Mouse (Mus musculus): ENCODE measurements around the gene Dap. TPM values are rescaled to one million over a fixed set of nuclear protein-coding genes. Genes with fewer than 3 reads are reported as not detected.
A peak's percentile ranks its signal among the peaks of the same experiment; 100 is the strongest.

Gene Dap
- polyA plus RNA-seq, 1 experiment from 2014 or later = 46.6 TPM

- Histone ChIP-seq H3K9me3 (peaks cover 7% of the 10 kb centered on the region; the same call in 1 of the 2 replicates), H3K4me3 (no peak overlapping the region), H3K27ac (replicated peaks) (no peak overlapping the region), H3K27me3 (replicated peaks; ENCODE audit: low read depth, poor library complexity, severe bottlenecking) (no peaks in the 10 kb centered on the region), H3K4me1 (peaks cover 27% of the 10 kb centered on the region), H3K36me3 (replicated peaks) (peaks cover 27% of the 10 kb centered on the region)
- no peak for DNase-seq (ENCODE audit: low spot score)
- 86% methylated on average over 10 of the region's 10 CpGs for WGBS
Observed at GRCm38 (mm10) chr15:31243260-31243659, 19.1 kb downstream of the Dap start.

- no peaks in the 10 kb centered on the region for H3K27me3 ChIP-seq (replicated peaks; ENCODE audit: low read depth, poor library complexity, severe bottlenecking)
- 94% methylated on average over 17 of the region's 17 CpGs for WGBS
- no peak overlapping the region for H3K4me3 ChIP-seq
- no peak overlapping the region for H3K27ac ChIP-seq (replicated peaks)
- DNase-seq (ENCODE audit: low spot score) = no peak
- peaks cover 27% of the 10 kb centered on the region for H3K36me3 ChIP-seq (replicated peaks)
- peaks cover 7% of the 10 kb centered on the region; the same call in 1 of the 2 replicates for H3K9me3 ChIP-seq
- peaks cover 31% of the 10 kb centered on the region for H3K4me1 ChIP-seq
Observed at GRCm38 (mm10) chr15:31244696-31245445, 20.8 kb downstream of the Dap start.

GRCm38 (mm10) chr15:31245934-31246333, 21.8 kb downstream of the Dap start:
- Histone ChIP-seq H3K4me3 (no peak overlapping the region), H3K4me1 (peaks cover 39% of the 10 kb centered on the region), H3K27me3 (replicated peaks; ENCODE audit: low read depth, poor library complexity, severe bottlenecking) (no peaks in the 10 kb centered on the region), H3K9me3 (peaks cover 7% of the 10 kb centered on the region; the same call in 1 of the 2 replicates), H3K27ac (replicated peaks) (no peak overlapping the region), H3K36me3 (replicated peaks) (peaks cover 18% of the 10 kb centered on the region)
- WGBS = 76% methylated on average over 9 of the region's 9 CpGs
- no peak for DNase-seq (ENCODE audit: low spot score)

- 75% methylated on average over 9 of the region's 9 CpGs for WGBS
- Histone ChIP-seq H3K36me3 (replicated peaks) (peaks cover 7% of the 10 kb centered on the region), H3K9me3 (peaks cover 1% of the 10 kb centered on the region; the same call in 1 of the 2 replicates), H3K4me3 (no peak overlapping the region), H3K27ac (replicated peaks) (0 out of 2 replicates have a peak overlapping the region, but pooled peaks have one; percentile 30), H3K4me1 (peaks cover 40% of the 10 kb centered on the region), H3K27me3 (replicated peaks; ENCODE audit: low read depth, poor library complexity, severe bottlenecking) (no peaks in the 10 kb centered on the region)
- DNase-seq (ENCODE audit: low spot score) = no peak
Observed at GRCm38 (mm10) chr15:31247035-31247434, 22.9 kb downstream of the Dap start.

- Histone ChIP-seq H3K36me3 (replicated peaks) (no peaks in the 10 kb centered on the region), H3K4me3 (no peak overlapping the region), H3K9me3 (no peaks in the 10 kb centered on the region), H3K4me1 (peaks cover 45% of the 10 kb centered on the region), H3K27me3 (replicated peaks; ENCODE audit: low read depth, poor library complexity, severe bottlenecking) (no peaks in the 10 kb centered on the region), H3K27ac (replicated peaks) (peak overlapping the region; percentile 66)
- WGBS = 46% methylated on average over 7 of the region's 7 CpGs
- DNase-seq (ENCODE audit: low spot score) = peak; percentile 57
Observed at GRCm38 (mm10) chr15:31248882-31249281, 24.8 kb downstream of the Dap start.

- no peak for DNase-seq (ENCODE audit: low spot score)
- no peaks in the 10 kb centered on the region for H3K27me3 ChIP-seq (replicated peaks; ENCODE audit: low read depth, poor library complexity, severe bottlenecking)
- H3K36me3 ChIP-seq (replicated peaks) = no peaks in the 10 kb centered on the region
- H3K27ac ChIP-seq (replicated peaks) = no peak overlapping the region; the same call in 1 of the 2 replicates
- H3K9me3 ChIP-seq = no peaks in the 10 kb centered on the region
- no peak overlapping the region for H3K4me3 ChIP-seq
- WGBS = 82% methylated on average over 2 of the region's 2 CpGs
- H3K4me1 ChIP-seq = peaks cover 47% of the 10 kb centered on the region
Observed at GRCm38 (mm10) chr15:31250027-31250426, 25.9 kb downstream of the Dap start.

- no peak for DNase-seq (ENCODE audit: low spot score)
- WGBS = 62% methylated on average over 3 of the region's 3 CpGs
- no peaks in the 10 kb centered on the region for H3K9me3 ChIP-seq
- no peak overlapping the region for H3K4me3 ChIP-seq
- H3K27me3 ChIP-seq (replicated peaks; ENCODE audit: low read depth, poor library complexity, severe bottlenecking) = no peaks in the 10 kb centered on the region
- H3K4me1 ChIP-seq = peaks cover 47% of the 10 kb centered on the region
- H3K27ac ChIP-seq (replicated peaks) = no peak overlapping the region; the same call in 1 of the 2 replicates
- no peaks in the 10 kb centered on the region for H3K36me3 ChIP-seq (replicated peaks)
Observed at GRCm38 (mm10) chr15:31250676-31251075, 26.6 kb downstream of the Dap start.

- 78% methylated on average over 6 of the region's 6 CpGs for WGBS
- Histone ChIP-seq H3K27ac (replicated peaks) (0 out of 2 replicates have a peak overlapping the region, but pooled peaks have one; percentile 4), H3K4me3 (no peak overlapping the region), H3K9me3 (no peaks in the 10 kb centered on the region), H3K27me3 (replicated peaks; ENCODE audit: low read depth, poor library complexity, severe bottlenecking) (no peaks in the 10 kb centered on the region), H3K4me1 (peaks cover 47% of the 10 kb centered on the region), H3K36me3 (replicated peaks) (no peaks in the 10 kb centered on the region)
- no peak for DNase-seq (ENCODE audit: low spot score)
Observed at GRCm38 (mm10) chr15:31251189-31251588, 27.1 kb downstream of the Dap start.

- H3K36me3 ChIP-seq (replicated peaks) = no peaks in the 10 kb centered on the region
- H3K4me3 ChIP-seq = no peak overlapping the region
- H3K27ac ChIP-seq (replicated peaks) = no peak overlapping the region
- H3K4me1 ChIP-seq = peaks cover 42% of the 10 kb centered on the region
- WGBS = 85% methylated on average over 16 of the region's 16 CpGs
- no peak for DNase-seq (ENCODE audit: low spot score)
- no peaks in the 10 kb centered on the region for H3K27me3 ChIP-seq (replicated peaks; ENCODE audit: low read depth, poor library complexity, severe bottlenecking)
- no peaks in the 10 kb centered on the region for H3K9me3 ChIP-seq
Observed at GRCm38 (mm10) chr15:31252590-31253311, 28.6 kb downstream of the Dap start.

GRCm38 (mm10) chr15:31253380-31253779, 29.3 kb downstream of the Dap start:
- no peak overlapping the region for H3K27ac ChIP-seq (replicated peaks)

GRCm38 (mm10) chr15:31253963-31254362, 29.8 kb downstream of the Dap start:
- H3K27me3 ChIP-seq (replicated peaks; ENCODE audit: low read depth, poor library complexity, severe bottlenecking) = no peaks in the 10 kb centered on the region
- 89% methylated on average over 4 of the region's 4 CpGs for WGBS
- no peak overlapping the region for H3K4me3 ChIP-seq
- H3K36me3 ChIP-seq (replicated peaks) = no peaks in the 10 kb centered on the region
- H3K9me3 ChIP-seq = no peaks in the 10 kb centered on the region
- no peak for DNase-seq (ENCODE audit: low spot score)
- H3K4me1 ChIP-seq = peaks cover 42% of the 10 kb centered on the region
- H3K27ac ChIP-seq (replicated peaks) = no peak overlapping the region

More at GRCm38 (mm10) chr15:31253380-31253779, 29.3 kb downstream of the Dap start:
- Histone ChIP-seq H3K4me1 (peaks cover 42% of the 10 kb centered on the region), H3K9me3 (no peaks in the 10 kb centered on the region), H3K27me3 (replicated peaks; ENCODE audit: low read depth, poor library complexity, severe bottlenecking) (no peaks in the 10 kb centered on the region), H3K4me3 (no peak overlapping the region), H3K36me3 (replicated peaks) (no peaks in the 10 kb centered on the region)
- 68% methylated on average over 8 of the region's 8 CpGs for WGBS
- no peak for DNase-seq (ENCODE audit: low spot score)

- DNase-seq (ENCODE audit: low spot score) = no peak
- Histone ChIP-seq H3K27me3 (replicated peaks; ENCODE audit: low read depth, poor library complexity, severe bottlenecking) (no peaks in the 10 kb centered on the region), H3K4me1 (peaks cover 40% of the 10 kb centered on the region), H3K27ac (replicated peaks) (no peak overlapping the region), H3K36me3 (replicated peaks) (no peaks in the 10 kb centered on the region), H3K9me3 (no peaks in the 10 kb centered on the region), H3K4me3 (no peak overlapping the region)
- WGBS = 90% methylated on average over 9 of the region's 9 CpGs
Observed at GRCm38 (mm10) chr15:31254939-31255535, 30.9 kb downstream of the Dap start.

Data from embryonic facial prominence, embryonic 10.5 days (tissue).